Mouse (Mus musculus) urinary bladder, postnatal 25 days (tissue): Measurements from ENCODE around the gene Akap2.

Source experiments
- DNase-seq: peaks from one replicate; pipeline ENCODE4 v3.0.0; 2022; ENCODE audit warnings: low spot score

Akap2 gene

DNA sequence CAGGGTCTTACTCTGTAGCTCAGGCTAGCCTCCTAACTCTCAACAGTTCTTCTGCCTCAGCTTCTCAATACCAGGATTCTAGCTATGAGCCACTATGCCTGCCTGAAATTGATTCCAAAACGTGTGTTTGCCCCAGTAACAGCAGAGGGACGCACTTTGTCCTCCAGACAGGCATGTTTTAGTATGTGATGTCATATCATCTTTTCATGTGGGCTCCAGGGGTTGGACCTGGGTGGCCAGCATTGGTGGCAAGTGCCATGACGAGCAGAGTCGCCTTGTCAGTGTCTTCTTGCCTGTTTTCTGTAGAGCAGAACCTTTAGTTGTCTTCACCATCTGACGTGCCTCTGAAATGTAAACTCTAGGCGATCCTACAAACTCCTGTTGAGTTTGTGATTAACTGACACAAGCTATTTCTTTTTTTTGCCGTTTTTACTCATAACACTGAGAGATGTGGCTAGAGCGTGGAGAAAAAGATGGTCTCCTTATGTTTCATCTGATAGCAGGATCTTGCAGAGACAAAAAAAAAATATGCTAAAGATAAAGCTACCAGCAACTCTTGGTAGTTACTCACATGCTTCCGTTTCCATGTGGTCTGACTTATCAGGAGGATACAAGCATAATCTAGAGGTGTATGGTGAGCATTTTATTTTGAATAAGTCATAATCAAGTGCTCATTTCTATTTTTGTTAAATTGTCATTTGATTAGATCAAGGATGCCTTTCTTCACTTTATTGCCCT is 80.3 kb downstream of the Akap2 start:
- DNase-seq = no peak

DNA sequence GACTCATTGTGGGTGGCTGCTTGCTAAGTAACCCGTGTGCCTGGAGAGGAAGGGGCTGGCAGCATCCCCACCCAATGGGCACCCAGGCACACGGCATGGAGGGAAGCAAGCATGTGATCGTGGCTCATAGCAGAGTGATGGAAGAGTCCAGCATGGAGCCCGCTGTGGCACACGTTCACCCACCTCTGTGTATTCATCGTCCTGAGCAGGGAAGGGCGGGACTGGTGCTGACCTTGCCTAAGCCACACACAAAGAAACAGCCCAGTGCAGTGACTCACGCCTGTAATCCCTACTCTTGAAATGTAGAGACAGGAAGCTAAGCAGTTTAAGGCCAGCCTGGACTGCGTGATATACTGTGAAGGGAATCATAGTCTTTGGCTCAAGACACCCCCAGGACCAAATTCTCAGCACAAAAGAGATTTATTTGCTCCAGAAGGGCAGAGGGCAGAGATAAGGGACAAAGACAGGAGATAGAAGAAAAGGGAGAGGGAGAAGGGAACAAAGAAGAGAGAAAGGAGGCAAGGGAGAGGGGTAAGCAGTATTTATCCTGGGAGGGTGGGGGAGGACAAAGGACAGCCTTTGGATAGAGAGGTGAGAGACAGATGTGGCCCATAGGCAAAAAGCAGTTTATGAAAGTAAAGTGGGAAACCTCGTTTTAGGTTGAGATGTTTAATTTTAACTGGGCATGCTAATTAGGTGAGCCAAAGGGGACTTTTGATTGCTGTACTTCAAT is 81.0 kb downstream of the Akap2 start:
- peak; percentile 40 for DNase-seq

DNA sequence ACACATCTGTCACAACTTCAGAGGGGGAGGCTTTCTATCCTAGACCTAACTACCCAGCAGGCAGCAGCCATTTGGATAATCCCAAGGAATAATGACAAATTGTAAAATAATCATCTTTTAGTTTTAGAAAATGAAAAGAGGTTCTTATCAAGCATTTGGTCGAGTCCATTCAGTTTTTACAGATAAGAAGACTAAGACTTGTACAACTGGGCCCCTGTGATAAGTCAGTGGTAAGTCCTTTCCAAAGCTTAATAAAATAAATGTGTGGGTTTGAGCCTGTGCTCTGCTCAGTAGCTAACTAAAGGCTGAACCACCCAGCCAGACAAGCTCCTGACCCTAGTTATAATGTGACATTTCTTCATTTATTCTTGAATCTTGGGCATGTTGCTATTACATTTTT is 81.8 kb downstream of the Akap2 start:
- DNase-seq = no peak

DNA sequence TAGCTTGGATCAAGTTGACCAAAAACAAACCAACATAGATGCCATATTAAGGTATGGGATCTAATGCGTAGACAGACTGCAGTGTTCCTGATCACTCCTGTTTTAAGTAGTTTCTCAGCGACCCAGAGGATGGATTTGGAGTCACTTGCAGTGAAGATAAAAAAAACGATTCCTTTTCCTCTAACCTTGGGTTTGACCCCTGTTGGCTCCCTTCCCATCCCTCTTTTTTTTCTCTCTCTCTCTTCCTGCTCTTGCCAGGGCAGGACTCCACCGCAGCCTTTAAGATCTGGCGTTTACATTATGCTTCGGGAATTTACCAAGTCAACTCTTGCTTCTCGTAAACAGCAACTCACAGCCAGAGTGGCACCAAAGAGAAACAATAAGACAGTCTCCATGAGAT is 83.8 kb downstream of the Akap2 start:
- no peak for DNase-seq

DNA sequence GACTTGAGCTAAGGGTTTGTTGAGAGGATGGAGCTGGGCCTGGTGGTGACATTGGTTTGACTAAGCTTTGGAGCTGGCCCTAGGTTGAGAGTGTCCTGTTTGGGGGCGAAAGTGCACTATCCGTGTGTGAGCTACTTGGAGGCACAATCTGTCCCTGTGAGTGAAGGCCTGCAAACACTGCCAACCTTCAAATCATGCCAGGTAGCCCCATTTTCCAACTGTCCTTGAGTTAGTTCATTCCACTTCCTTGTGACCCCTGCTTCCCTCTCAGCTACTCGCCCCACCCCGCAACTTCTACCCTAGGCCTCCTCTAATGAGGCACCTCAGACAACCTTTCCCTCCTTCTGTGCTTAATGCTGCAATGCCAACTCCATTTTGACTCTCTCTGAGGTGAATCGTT is 84.5 kb downstream of the Akap2 start:
- DNase-seq = no peak

DNA sequence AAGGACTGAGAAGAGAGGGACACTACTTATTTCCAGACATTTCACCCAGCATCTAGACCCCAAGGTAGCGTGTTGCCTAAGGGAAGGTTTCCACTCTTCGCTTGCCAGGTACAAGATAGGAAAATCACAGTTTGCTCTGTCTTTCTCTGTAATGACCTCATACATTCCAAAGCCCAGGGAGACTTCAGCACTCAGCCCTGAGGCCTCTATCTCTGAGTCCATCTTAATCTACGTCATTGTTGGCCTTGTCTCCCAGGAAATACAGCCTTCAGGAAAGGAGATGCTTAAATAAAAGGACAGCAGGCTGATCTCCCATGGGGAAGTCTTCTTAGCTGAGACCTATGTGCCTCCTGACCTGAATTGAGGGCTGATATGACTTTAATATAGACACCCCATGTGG is 85.0 kb downstream of the Akap2 start:
- no peak for DNase-seq

DNA sequence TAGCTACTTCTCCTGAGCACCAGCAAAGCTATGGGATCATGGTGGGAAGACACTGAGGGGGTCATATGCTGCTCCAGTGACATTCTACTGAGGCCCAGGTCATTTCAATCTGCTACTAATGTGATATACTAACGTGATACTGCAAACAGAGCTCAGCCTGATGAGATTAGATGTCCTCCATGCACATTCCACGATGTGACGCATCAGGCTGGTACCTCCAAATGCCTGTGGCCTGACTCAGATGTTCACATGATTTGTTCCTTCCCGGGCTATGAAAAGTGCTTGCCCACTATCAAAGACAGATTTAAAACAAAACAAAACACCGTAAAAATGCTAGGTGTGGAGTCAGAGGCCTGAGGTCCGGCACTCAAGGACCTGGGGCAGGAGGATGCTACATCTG is 87.4 kb downstream of the Akap2 start:
- no peak for DNase-seq

DNA sequence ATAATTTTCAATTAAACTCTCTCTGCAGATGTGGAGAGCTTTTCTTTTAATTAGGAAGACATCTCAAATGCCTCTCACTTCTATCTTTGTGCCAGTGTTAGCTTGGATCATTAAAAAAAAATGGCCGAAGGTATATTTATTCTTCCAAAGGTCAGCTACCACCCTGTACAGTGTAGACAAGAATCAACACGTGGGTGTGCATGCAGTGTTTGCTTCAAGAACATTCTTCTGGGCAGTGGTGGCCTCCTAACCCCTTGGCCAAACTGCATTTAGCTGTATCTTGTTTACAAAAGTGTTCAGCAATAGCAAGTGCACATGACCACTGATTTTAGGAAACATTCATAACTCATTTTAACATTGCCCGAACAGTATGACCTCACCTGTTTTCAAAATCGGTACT is 92.0 kb downstream of the Akap2 start:
- no peak for DNase-seq

DNA sequence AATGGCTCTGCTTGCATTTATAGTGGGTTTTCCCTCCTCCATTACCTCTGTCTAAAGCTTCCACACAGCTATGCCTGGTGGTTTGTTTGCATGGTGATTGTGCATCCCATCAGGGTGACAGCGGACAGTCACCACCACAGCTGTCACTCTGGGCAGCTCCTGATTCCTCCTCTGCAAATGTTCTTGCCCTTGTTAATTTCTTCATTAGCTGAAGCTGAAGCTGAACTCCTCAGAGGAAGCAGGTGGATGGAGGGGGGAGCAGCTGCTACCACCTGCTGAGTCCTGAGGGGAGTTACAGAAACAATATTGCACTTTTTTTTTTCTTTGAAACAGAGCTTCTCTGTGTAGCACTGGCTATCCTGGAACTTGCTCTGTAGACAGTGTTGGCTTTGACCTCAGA is 94.6 kb downstream of the Akap2 start:
- DNase-seq = no peak

DNA sequence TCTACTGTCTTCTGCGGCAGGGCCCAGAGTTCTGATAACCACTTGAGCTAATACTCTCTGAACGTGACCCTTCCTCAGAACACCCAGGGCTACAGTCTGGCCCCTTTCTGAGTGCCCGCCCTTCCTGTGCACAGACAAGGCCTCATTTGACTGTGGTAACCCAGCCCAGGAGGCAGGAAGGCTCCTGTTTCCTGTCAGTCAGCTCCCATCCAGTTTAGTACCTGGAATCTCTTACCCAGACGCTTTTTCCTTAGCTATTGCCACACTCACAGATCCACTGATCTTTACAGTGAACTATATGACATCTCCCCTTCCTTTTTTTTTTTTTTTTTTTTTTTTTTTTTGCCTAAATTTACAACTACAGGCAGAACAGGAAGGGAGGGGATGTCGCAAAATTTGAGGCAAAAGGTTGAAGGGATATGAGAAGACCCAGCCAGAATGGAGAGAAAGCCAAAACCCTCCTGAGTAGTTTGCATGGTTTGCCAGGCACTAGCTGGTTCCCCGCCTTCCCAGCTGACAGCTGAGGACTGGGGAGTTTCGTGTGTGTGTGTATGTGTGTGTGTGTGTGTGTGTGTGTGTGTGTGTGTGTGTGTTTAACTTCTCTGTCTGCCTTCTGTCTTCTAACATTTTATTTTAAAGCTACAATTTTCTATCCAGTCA is 95.6 kb downstream of the Akap2 start:
- no peak for DNase-seq

DNA sequence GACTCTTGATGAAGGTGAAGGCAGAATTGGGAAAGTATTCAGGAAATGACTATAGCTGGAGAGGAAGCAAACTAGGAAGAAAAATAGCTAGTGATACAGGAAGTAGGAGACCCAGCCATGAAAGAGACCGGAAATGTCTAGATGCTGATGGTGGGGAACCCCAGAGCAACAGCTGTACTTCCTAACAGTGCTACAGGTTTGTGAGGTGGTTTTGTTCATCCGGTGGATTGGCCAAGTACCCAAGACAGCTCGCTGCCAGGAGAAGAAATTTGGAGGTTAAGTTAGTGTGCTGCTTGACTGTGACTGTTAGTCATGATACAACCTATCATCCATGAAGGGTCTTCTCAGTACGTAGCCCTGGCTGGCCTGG is 96.1 kb downstream of the Akap2 start:
- no peak for DNase-seq

DNA sequence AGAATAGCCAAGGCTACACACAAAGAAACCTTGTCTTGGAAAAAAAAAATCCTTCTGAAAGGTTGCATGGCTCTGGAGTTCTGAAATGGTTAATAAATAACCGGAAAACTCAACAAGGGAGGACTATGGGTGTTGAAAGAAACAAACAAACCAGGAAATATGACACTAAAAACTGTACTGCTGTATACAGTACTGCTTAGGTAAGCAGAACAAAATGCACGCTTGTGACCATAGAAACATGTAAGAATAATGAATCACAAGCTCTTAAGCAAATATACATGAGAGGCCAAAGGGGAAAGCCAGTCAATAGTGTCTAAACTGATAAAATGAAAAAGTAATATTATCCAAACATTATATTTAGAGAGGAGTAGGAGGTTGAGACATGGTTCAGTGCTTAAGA is 97.9 kb downstream of the Akap2 start:
- DNase-seq = no peak

DNA sequence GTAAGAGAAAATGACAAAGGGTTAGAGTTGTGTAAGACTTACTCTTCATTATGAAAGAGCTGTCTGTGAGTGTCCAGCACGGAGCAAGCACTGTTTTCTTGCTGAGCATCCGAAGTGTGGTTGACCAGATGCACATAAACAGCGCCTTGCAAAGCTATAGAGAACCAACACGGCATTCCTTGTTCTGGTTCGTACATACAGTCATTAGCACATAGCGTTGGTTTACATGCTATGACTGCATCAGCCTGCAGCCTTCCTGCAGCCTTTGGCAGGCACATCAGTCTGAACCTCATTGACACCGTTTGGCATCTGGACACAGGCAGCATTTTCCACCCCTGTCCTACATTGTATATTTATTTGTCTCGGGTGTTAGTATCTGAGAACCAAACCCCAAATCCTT is 98.7 kb downstream of the Akap2 start:
- no peak for DNase-seq

DNA sequence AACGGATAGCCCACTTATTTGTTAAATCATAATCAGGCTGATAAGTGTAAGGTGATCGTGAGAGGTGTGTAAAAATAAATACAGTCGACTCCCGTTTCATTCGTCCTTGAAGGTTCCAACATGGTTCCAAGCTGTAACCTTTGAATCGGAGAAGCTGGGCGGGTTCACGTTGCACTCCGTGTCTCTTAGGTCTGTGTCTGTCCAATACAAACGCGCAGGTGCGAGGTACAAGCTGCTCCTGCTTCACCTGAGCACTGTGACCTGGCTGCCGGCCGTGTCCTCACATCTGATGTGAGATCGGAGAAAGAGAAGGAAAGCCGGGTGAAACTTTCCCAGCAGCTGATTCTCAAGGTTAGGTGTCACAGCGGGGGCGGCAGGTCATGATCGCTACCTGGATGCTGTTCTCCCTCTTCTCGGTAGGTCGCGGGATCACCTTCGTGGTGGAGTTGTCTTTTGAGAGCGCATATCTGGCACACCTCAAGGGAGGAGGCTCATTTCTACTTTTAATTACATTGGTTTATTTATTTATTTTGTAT is 103.5 kb downstream of the Akap2 start:
- no peak for DNase-seq

DNA sequence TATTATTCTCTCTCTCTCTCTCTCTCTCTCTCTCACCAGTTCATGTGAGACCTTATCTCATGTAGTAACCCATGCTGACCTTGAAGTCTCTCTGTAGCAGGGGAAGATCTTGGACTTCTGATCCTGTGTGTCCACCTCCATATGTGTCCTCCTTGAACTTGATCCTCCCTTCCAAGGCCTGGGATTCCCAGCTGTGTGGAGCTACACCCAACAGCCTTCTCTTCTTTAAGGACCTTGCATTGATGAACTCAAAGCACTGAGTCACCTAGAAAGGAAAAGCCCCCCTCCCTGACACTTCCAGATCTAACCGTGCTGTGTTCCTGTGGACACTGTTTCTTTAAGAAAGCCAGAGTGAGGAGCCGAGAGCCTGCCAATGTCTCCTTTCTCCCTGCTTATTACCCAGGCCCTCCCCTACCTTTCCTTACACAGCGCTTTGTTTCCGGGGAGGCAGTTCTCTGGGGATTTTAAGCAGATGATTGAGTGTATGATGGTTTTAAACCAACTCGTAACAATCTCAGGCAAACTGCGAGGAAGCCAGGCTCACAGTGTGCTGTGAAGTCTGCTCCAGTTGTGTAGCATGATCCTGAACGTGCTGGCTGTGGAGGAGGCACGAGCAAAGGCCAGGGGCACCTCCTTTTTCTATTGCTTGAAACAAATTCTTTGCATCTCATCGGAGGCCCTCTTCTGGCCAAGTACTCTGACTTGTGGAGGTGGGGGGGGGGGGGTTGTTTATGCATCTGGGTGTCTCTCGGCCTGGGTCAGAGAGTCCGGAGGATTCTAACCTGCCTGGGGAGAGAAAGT is 104.3 kb downstream of the Akap2 start:
- DNase-seq = no peak

DNA sequence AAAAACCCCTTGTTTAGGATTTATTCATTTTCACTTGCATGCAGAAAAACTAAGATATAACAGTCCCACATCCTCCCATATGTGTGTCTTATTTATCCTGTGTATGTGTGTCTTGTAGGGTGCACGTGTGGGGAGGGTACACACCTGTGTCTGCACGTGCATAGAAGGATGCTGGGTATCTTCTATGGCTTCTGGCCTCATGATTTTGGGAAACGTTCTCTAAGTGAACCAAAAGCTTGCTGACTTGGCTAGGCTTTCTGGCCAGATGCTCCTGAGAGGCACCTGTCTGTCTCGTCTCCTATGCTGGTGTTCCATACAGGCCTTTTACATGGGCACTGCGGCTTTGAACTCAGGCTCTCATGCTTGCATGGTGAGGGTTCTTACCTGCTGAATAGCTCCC is 105.2 kb downstream of the Akap2 start:
- DNase-seq = no peak

DNA sequence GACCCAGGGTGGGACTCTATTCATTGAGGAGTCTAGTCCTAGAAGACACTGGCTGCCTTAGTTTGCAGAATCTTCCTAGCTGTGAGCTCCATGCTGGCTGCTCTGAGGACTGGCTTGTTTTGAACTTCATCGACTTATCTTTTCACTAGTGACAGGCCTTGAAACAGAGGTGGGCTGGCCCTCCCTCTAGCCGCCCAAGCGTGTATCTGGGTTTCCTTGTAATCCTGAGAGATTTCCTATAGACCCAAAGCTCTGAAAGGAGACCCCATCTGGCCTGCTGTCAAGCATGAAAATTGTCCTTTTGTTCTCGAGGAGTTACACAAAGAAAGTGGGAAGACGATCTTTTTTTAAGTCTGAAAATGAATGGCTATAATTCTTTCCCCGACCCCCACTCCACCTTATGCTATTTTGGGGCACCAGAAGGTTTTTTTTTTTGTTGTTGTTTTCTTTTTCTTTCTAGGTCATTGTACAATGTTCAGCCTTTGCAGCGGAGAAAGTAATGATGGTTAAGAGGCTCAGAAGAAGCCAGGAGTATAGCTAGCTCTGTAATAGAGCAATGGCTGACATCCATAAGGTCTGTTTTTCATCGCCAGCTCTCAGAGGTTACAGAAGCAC is 107.3 kb downstream of the Akap2 start:
- DNase-seq = no peak

DNA sequence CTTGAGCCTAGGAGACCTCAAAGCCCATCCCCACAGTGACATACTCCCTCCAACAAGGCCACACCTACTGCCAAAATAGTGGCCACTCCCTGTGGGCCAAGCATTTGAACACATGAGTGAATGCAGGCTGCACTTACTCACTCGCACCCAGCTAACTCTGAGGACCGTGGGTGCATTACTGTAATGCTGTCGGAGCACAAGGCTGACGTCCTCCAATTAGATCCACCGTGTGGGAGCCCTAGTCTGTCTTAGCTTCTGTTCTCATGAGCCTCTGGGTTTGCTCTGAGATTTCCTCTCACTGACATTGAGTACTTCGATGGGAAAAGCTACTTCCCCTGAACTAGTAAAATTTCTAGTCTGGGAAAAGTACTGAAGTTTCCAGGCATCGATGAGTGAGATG is 108.8 kb downstream of the Akap2 start:
- DNase-seq = no peak

DNA sequence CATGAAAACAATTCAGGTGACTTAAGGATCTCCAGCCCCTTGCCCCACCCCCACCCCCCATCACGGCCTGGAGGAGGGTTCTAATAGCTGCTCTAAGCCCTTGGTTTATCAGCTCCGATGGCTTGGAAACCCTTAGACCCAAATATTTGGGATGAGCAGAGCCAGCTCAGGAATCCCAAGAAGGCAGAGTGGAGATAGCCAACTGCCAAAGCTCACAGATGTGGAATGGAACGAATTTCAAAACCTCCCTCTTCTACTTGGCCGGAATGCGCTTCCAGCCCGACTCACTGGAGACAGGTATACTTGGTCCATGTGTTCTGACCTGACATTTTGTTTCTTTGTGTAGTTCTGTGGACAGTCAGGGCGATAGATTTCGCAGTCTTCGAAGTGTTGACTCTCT is 111.7 kb downstream of the Akap2 start:
- no peak for DNase-seq

DNA sequence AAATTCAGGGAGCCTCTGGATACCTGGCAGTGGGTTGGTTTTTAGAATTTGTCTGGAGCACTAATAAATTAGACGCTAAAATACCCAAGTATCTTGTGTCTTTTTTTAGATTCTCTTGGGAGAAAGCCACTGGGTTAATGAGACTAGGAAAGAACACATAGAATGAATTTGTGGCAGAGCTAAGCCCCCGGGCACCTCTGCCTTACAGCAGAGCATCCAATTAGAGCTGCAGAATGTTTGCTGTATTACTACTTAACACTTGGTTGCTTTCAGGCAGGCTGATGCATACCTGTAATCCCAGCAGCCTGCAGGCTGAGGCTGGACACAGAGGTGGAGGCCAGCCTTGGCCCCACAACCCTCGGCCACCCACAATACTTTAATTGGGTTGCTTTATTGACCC is 112.3 kb downstream of the Akap2 start:
- DNase-seq = no peak

DNA sequence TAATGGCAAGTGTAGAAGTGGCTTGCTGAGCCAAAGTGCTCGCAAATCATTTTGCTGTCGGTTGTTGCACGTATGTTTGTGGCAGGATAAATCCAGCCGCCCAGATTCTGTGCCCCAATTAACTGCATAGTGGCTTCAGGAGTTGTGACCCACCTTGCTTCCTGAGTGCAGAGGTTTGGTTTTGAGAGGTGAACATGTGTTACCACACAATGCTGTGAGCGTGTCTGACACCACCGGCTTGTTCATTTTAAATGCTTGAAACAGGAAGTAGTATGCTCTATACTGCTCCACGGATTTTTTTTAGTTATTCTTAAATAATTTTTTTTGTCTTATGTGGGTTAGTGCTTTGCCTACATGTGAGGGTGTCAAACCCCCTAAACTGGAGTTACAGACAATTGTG is 114.9 kb downstream of the Akap2 start:
- DNase-seq = no peak

DNA sequence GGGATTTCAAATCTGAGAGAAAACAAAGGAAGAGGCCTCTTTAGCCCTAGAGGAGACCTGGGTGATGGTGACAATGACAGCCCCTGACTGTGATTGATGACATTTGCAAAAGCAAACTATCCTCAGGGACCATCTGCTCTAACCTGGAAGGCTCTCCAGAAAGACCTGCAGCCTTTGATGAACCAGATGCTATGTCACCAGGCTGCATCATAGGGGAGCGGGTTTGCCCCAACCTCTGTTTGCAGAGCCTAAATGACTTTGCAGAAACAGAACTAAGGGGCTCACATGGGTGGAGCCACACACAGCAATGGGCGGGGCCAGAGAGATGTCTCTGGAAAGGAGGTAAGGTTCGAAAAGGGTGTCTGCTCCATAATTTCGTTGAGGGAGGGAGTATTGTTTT is 115.6 kb downstream of the Akap2 start:
- DNase-seq = no peak
